Mouse (Mus musculus) spleen, postnatal 4 days (tissue): ENCODE data around the gene Gm21725.
"Not testable (repeated sequence)": the region's sequence is repeated elsewhere in the genome, so short reads cannot be mapped to it uniquely, and the experiment has no call there.

Experiments
- DNase-seq, 2 experiments: peaks; one replicate each; pipeline ENCODE4 v3.0.0; 2022; ENCODE audit warnings: low spot score in 2 of 2

Gene Gm21725

DNA sequence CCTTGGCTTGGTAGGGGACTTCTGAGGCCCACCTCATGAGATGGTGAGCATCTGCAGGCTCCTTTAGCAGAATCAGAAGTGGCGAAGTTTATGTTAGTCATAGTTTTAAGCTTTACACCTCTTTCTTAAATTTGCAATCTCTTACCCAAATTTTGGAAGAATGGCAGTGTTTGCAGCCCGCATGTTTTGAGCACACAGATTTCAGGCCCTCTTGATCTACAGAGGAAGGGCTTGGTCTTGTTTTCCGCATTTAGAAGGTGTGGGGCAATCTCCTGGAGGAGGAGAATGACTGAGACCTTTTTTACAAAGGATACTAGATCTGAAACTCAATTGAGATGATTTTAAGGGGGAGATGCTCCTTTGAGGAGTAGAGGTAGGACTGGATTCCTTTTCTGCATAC lies at the start of gene Gm21725:
Gene Gm21725, minus strand, starts transcription at position 101 of the 400 bp plus-strand sequence.
- not testable (repeated sequence) for DNase-seq
